Mouse (Mus musculus): Measurements from ENCODE around the gene Mpp5.

Mpp5 gene

DNA sequence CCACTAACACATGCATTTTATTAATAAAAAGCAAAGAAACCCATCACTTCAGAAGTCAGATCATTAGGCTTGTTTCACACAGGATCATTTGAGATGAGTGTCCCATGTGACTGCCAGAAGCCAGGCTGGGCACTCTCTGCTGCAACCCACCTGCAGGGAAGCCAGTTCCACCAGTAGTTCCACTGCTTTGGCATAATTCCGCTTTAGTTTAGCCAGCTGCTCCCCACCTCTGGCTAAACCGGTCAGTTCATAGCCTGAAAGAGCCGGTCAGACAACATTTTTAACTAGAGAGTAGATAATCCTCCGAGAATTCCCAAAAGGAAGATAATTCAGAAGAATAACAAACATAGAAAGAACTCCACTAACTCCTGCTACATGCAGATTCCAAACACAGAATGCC lies 99.5 kb downstream of the Mpp5 start:
- no peak for DNase-seq (ENCODE audit: low read depth, low spot score)

DNA sequence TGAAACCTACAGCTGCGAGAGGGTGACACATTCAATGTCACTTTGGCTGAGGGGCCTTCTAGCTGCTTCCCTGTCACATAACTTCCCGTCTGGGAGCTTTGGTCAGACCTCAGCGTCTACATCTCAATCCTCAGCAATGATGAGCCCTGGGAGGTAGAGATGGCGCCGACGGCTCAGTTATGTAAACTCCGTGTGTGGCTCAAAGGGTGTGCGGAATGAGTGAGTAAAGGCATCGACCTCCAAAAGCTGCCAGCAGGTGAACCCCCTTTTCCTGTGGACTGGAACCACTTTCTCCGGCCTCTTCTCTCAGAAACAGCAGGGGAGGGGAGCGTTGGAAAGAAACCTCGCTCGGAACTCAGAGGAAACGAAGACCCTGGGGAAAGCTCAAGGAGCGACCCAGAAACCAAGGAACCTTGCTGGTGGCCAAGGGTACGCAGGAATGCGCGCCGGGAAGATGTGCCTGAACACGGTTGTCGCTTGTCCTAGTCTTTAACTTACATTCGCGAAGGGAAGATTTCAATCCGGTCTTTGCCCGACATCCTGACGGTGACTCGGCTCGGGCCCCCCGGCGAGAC lies 112.3 kb downstream of the Mpp5 start:
- DNase-seq (ENCODE audit: low read depth, low spot score), result no peak

- DNase-seq (ENCODE audit: low read depth, low spot score), result peak; percentile 99
These were observed 113.0 kb downstream of the Mpp5 start, which contains the start of the genes Atp6v1d and Eif2s1 for GRCm38 (mm10) chr12:78861496-78862253. Atp6v1d (minus strand) TSS chr12:78861638. Eif2s1 (plus strand) TSS chr12:78861819.

DNA sequence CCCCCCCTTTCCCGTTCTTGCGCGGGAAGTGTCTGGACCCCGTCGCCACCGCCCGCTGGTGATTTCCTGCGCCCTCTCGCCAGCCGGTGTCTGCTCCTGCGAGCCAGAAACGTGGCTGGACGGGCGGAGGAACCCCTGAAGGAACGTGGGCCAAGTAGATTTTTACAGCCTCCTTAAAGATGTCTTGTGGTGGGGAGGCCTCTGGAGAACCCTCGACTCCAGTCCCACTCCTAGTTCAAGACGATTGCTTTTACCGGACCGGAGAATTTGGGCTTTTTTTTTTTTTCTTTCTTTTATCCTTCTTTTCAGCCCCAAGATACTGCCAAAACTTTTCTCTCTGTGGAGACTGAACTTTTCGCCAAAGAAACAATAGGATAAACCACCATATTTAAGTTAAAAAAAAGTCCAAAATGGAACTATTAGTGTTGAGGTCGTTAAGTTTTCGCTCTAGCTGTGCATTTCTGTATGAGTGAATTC lies 113.6 kb downstream of the Mpp5 start:
- DNase-seq (ENCODE audit: low read depth, low spot score), result no peak

GRCm38 (mm10) chr12:78865434-78865833 lies 116.7 kb downstream of the Mpp5 start:
- no peak for DNase-seq (ENCODE audit: low read depth, low spot score)

DNA sequence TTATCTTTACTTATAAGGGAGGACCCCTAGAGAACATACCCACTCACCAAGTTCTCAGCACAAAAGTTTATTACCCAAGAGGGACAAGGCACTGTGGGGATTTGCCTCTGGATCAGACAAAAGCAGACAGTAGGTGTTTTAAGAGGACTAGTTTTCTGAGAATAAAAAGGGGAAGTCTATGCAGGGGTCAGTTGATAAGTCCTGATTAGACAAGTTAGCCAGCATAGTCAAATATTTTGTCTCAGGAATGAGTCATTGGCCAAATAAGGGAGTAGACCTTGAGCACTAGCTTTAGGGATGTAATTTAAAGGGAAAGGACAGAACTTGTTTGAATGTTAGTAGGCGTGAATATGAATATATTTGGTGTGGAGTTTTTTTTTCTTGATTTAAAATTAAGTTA lies 119.4 kb downstream of the Mpp5 start:
- DNase-seq (ENCODE audit: low read depth, low spot score), result no peak

DNA sequence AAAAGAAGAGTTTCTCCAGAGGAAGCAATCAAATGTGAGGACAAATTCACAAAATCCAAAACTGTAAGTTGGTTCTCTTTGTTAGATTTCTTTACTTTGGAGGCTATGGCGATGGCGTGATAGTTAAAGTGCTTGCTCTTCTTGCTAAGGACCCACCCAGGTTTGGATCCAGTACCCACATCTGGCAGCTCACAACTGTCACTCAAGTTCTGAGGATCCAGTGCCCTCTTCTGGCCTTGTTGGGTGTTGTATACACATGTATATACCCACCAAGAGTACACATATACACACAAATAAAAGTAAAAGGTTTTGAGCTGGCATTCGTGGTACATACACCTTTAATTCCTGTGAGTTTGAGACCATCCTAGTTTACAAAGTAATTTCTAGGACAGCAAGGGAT lies 125.9 kb downstream of the Mpp5 start:
- DNase-seq (ENCODE audit: low read depth, low spot score), result no peak

GRCm38 (mm10) chr12:78890062-78890461 lies 141.4 kb downstream of the Mpp5 start:
- no peak for DNase-seq (ENCODE audit: low read depth, low spot score)

Measured in brain, embryonic 18.5 days (tissue).